Mouse (Mus musculus): ENCODE measurements around the gene Eif3a. TPM values are rescaled to one million over a fixed set of nuclear protein-coding genes. Genes with fewer than 3 reads are reported as not detected.

Gene Eif3a
- total RNA-seq (2015) (152 and 154 TPM in 2 replicates), total RNA-seq (2017) (194 and 226 TPM in 2 replicates)

- ATAC-seq (ENCODE audit: poor library complexity, severe bottlenecking) = peak; percentile 81
Measured at GRCm38 (mm10) chr19:60790551-60791161, at the start of gene Eif3a. TSS of gene Eif3a (minus strand) at chr19:60790658.

- peak; percentile 92 for ATAC-seq (ENCODE audit: poor library complexity, severe bottlenecking)
Measured at GRCm38 (mm10) chr19:60837747-60838146, 47.3 kb upstream of the Eif3a start.

- ATAC-seq (ENCODE audit: poor library complexity, severe bottlenecking) = peak; percentile 99
Measured at GRCm38 (mm10) chr19:60818677-60819076, 28.2 kb upstream of the Eif3a start.

- no peak for ATAC-seq (ENCODE audit: poor library complexity, severe bottlenecking)
Measured at GRCm38 (mm10) chr19:60813133-60813532, 22.7 kb upstream of the Eif3a start.

- ATAC-seq (ENCODE audit: poor library complexity, severe bottlenecking) = no peak
Measured at GRCm38 (mm10) chr19:60812036-60812389, 21.6 kb upstream of the Eif3a start.

- ATAC-seq (ENCODE audit: poor library complexity, severe bottlenecking) = peak; percentile 100
Measured at GRCm38 (mm10) chr19:60811098-60812035, 20.9 kb upstream of the Eif3a start, which contains the start of gene Fam45a. TSS of gene Fam45a (plus strand) at chr19:60811585.

GRCm38 (mm10) chr19:60809927-60810326 is 19.5 kb upstream of the Eif3a start:
- ATAC-seq (ENCODE audit: poor library complexity, severe bottlenecking) = no peak

- ATAC-seq (ENCODE audit: poor library complexity, severe bottlenecking) = peak; percentile 72
Measured at GRCm38 (mm10) chr19:60804903-60805302, 14.4 kb upstream of the Eif3a start.

- peak; percentile 63 for ATAC-seq (ENCODE audit: poor library complexity, severe bottlenecking)
Measured at GRCm38 (mm10) chr19:60799867-60800569, 9.6 kb upstream of the Eif3a start.

GRCm38 (mm10) chr19:60797415-60797814 is 7.0 kb upstream of the Eif3a start:
- no peak for ATAC-seq (ENCODE audit: poor library complexity, severe bottlenecking)

GRCm38 (mm10) chr19:60795244-60795643 is 4.8 kb upstream of the Eif3a start:
- ATAC-seq (ENCODE audit: poor library complexity, severe bottlenecking) = peak; percentile 53

- ATAC-seq (ENCODE audit: poor library complexity, severe bottlenecking) = no peak
Measured at GRCm38 (mm10) chr19:60793170-60793707, 2.8 kb upstream of the Eif3a start.

- no peak for ATAC-seq (ENCODE audit: poor library complexity, severe bottlenecking)
Measured at GRCm38 (mm10) chr19:60791164-60791563, 706 bp upstream of the Eif3a start.

GRCm38 (mm10) chr19:60789919-60790506 is 445 bp downstream of the Eif3a start:
- peak; percentile 53 for ATAC-seq (ENCODE audit: poor library complexity, severe bottlenecking)

- ATAC-seq (ENCODE audit: poor library complexity, severe bottlenecking) = no peak
Measured at GRCm38 (mm10) chr19:60789452-60789851, 1.0 kb downstream of the Eif3a start.

- ATAC-seq (ENCODE audit: poor library complexity, severe bottlenecking) = no peak
Measured at GRCm38 (mm10) chr19:60788214-60788960, 2.1 kb downstream of the Eif3a start.

- no peak for ATAC-seq (ENCODE audit: poor library complexity, severe bottlenecking)
Measured at GRCm38 (mm10) chr19:60787465-60788150, 2.9 kb downstream of the Eif3a start.

- no peak for ATAC-seq (ENCODE audit: poor library complexity, severe bottlenecking)
Measured at GRCm38 (mm10) chr19:60784712-60785111, 5.7 kb downstream of the Eif3a start.

- ATAC-seq (ENCODE audit: poor library complexity, severe bottlenecking) = no peak
Measured at GRCm38 (mm10) chr19:60782034-60782433, 8.4 kb downstream of the Eif3a start.
